Mouse (Mus musculus) MEL (cell line): Measurements from ENCODE around the gene P3h3. TPM values are rescaled to one million over a fixed set of nuclear protein-coding genes. Genes with fewer than 3 reads are reported as not detected.

ENCODE experiments used
- DNase-seq: peaks from one replicate; pipeline ENCODE4 v3.0.0; 2011; ENCODE audit warnings: low read depth, low spot score
- H3K27ac ChIP-seq: 2 replicates; pipeline ENCODE4 v1.5.1; 2012; ENCODE audit warnings: low read depth, mild to moderate bottlenecking, control low read depth, low read length, moderate library complexity; ENCODE audit not compliant: control insufficient read depth
- H3K27me3 ChIP-seq, 2 experiments: fragments of 150-350 bp in 1 of 2; sonication (generic) in 1 of 2; 2 replicates each; pipeline ENCODE4 v1.6.1; 2012; ENCODE audit warnings: low read length in 2 of 2, mild to moderate bottlenecking in 2 of 2, improper control_type of control experiment in 1 of 2, moderate library complexity in 1 of 2; ENCODE audit not compliant: insufficient read depth in 2 of 2, control insufficient read depth in 1 of 2
- H3K36me3 ChIP-seq, 2 experiments: 2 replicates each; pipeline ENCODE4 v1.6.1; 2012 to 2014; ENCODE audit warnings: low read length in 2 of 2, improper control_type of control experiment in 1 of 2, inconsistent platforms in 1 of 2, mild to moderate bottlenecking in 1 of 2; ENCODE audit not compliant: insufficient read depth in 2 of 2, control insufficient read depth in 1 of 2
- H3K4me1 ChIP-seq, 2 experiments: fragments of 150-350 bp in 1 of 2; sonication (generic) in 1 of 2; 2 replicates each; pipeline ENCODE4 v1.6.1; 2012; ENCODE audit warnings: low read length in 2 of 2, improper control_type of control experiment in 1 of 2, mild to moderate bottlenecking in 1 of 2; ENCODE audit not compliant: insufficient read depth in 2 of 2, control insufficient read depth in 1 of 2
- H3K4me3 ChIP-seq, 2 experiments: fragments of 150-350 bp in 1 of 2; sonication (generic) in 1 of 2; 2 replicates each; pipeline ENCODE4 v1.5.1; 2012; ENCODE audit warnings: low read depth in 2 of 2, low read length in 2 of 2, mild to moderate bottlenecking in 2 of 2, moderate library complexity in 2 of 2, control low read depth in 1 of 2, improper control_type of control experiment in 1 of 2; ENCODE audit not compliant: control insufficient read depth in 1 of 2, insufficient read depth in 1 of 2
- H3K79me2 ChIP-seq: 2 replicates; pipeline ENCODE4 v1.6.1; 2012; ENCODE audit warnings: mild to moderate bottlenecking, low read length, moderate library complexity; ENCODE audit not compliant: control insufficient read depth, poor library complexity, insufficient read depth
- H3K9ac ChIP-seq: 2 replicates; pipeline ENCODE4 v1.6.1; 2012; ENCODE audit warnings: low read depth, mild to moderate bottlenecking, control low read depth, low read length, moderate library complexity; ENCODE audit not compliant: control insufficient read depth, poor library complexity, severe bottlenecking
- H3K9me3 ChIP-seq: fragments of 150-350 bp; sonication (generic); replicated peaks from 2 replicates; pipeline ENCODE4 v1.6.1; 2012; ENCODE audit warnings: mild to moderate bottlenecking, low read length, improper control_type of control experiment, moderate library complexity; ENCODE audit not compliant: insufficient read depth
- BHLHE40 ChIP-seq: IDR thresholded peaks from 2 replicates; pipeline ENCODE4 v1.6.1; 2012; ENCODE audit warnings: low read depth, mild to moderate bottlenecking, inconsistent platforms, low read length, improper control_type of control experiment, borderline replicate concordance
- CTCF ChIP-seq, 3 experiments: IDR thresholded peaks in 2 of 3; conservative IDR thresholded peaks in 1 of 3; 2 replicates each; pipeline ENCODE4 v1.5.1; 2011 to 2012; ENCODE audit warnings: low read length in 3 of 3, low read depth in 2 of 3, mild to moderate bottlenecking in 2 of 3, improper control_type of control experiment in 1 of 3, inconsistent platforms in 1 of 3, mixed read lengths in 1 of 3, moderate library complexity in 1 of 3; ENCODE audit not compliant: control insufficient read depth in 1 of 3, insufficient read depth in 1 of 3, poor library complexity in 1 of 3, severe bottlenecking in 1 of 3
- E2F4 ChIP-seq: IDR thresholded peaks from 2 replicates; pipeline ENCODE4 v1.6.1; 2011; ENCODE audit warnings: low read depth, low read length, improper control_type of control experiment, borderline replicate concordance
- EP300 ChIP-seq, 2 experiments: IDR thresholded peaks; 2 replicates each; pipeline ENCODE4 v1.6.1; 2011; ENCODE audit warnings: improper control_type of control experiment in 2 of 2, low read length in 2 of 2, low read depth in 1 of 2, mild to moderate bottlenecking in 1 of 2
- GABPA ChIP-seq: IDR thresholded peaks from 2 replicates; pipeline ENCODE4 v1.6.1; 2012; ENCODE audit warnings: low read depth, mild to moderate bottlenecking, inconsistent platforms, low read length, improper control_type of control experiment, moderate library complexity
- GATA1 ChIP-seq: IDR thresholded peaks from 2 replicates; pipeline ENCODE4 v1.6.1; 2011; ENCODE audit warnings: low read depth, low read length, improper control_type of control experiment
- HCFC1 ChIP-seq: IDR thresholded peaks from 2 replicates; pipeline ENCODE4 v1.6.1; 2012; ENCODE audit warnings: low read depth, mild to moderate bottlenecking, inconsistent platforms, low read length, improper control_type of control experiment, moderate library complexity
- JUND ChIP-seq: IDR thresholded peaks from 2 replicates; pipeline ENCODE4 v1.6.1; 2011; ENCODE audit warnings: low read depth, mild to moderate bottlenecking, improper control_type of control experiment, low read length
- KAT2A ChIP-seq: conservative IDR thresholded peaks from 2 replicates; pipeline ENCODE4 v1.6.1; 2012; ENCODE audit warnings: low read depth, low read length, improper control_type of control experiment, inconsistent platforms
- MAFK ChIP-seq: IDR thresholded peaks from 2 replicates; pipeline ENCODE4 v1.6.1; 2011; ENCODE audit warnings: low read depth, mild to moderate bottlenecking, low read length, improper control_type of control experiment, borderline replicate concordance
- MAX ChIP-seq: IDR thresholded peaks from 2 replicates; pipeline ENCODE4 v1.6.1; 2011; ENCODE audit warnings: low read length, improper control_type of control experiment
- MXI1 ChIP-seq: IDR thresholded peaks from 2 replicates; pipeline ENCODE4 v1.6.1; 2011; ENCODE audit warnings: mild to moderate bottlenecking, low read depth, low read length, improper control_type of control experiment
- NELFE ChIP-seq: IDR thresholded peaks from 2 replicates; pipeline ENCODE4 v1.6.1; 2011; ENCODE audit warnings: low read depth, low read length, improper control_type of control experiment
- NRF1 ChIP-seq: IDR thresholded peaks from 2 replicates; pipeline ENCODE4 v1.6.1; 2014; ENCODE audit warnings: low read depth, mild to moderate bottlenecking, inconsistent platforms, low read length, improper control_type of control experiment, moderate library complexity; ENCODE audit not compliant: poor library complexity, insufficient read depth, severe bottlenecking
- POLR2A ChIP-seq, 2 experiments: IDR thresholded peaks; 2 replicates each; pipeline ENCODE4 v1.6.1; 2011 to 2012; ENCODE audit warnings: low read length in 2 of 2, mild to moderate bottlenecking in 2 of 2, control low read depth in 1 of 2, improper control_type of control experiment in 1 of 2, low read depth in 1 of 2, moderate library complexity in 1 of 2; ENCODE audit not compliant: control insufficient read depth in 1 of 2, insufficient read depth in 1 of 2, poor library complexity in 1 of 2
- POLR2AphosphoS2 ChIP-seq: IDR thresholded peaks from 2 replicates; pipeline ENCODE4 v1.6.1; 2011; ENCODE audit warnings: low read length, improper control_type of control experiment
- RAD21 ChIP-seq: IDR thresholded peaks from 2 replicates; pipeline ENCODE4 v1.6.1; 2011; ENCODE audit warnings: mild to moderate bottlenecking, low read depth, low read length, improper control_type of control experiment
- RCOR1 ChIP-seq: IDR thresholded peaks from 2 replicates; pipeline ENCODE4 v1.6.1; 2012; ENCODE audit warnings: low read depth, mild to moderate bottlenecking, inconsistent platforms, low read length, improper control_type of control experiment
- SIN3A ChIP-seq: IDR thresholded peaks from 2 replicates; pipeline ENCODE4 v1.6.1; 2012; ENCODE audit warnings: low read length, improper control_type of control experiment, inconsistent platforms
- SMC3 ChIP-seq: IDR thresholded peaks from 2 replicates; pipeline ENCODE4 v1.6.1; 2011; ENCODE audit warnings: low read depth, low read length, improper control_type of control experiment
- TBP ChIP-seq: IDR thresholded peaks from 2 replicates; pipeline ENCODE4 v1.8.0; 2011; ENCODE audit warnings: low read depth, low read length, improper control_type of control experiment
- TCF12 ChIP-seq: IDR thresholded peaks from 2 replicates; pipeline ENCODE4 v1.6.1; 2014; ENCODE audit warnings: low read depth, mild to moderate bottlenecking, inconsistent platforms, low read length, improper control_type of control experiment, moderate library complexity
- UBTF ChIP-seq: IDR thresholded peaks from 2 replicates; pipeline ENCODE4 v1.6.1; 2012; ENCODE audit warnings: low read depth, mild to moderate bottlenecking, inconsistent platforms, low read length, improper control_type of control experiment, moderate library complexity, borderline replicate concordance; ENCODE audit not compliant: insufficient read depth
- USF2 ChIP-seq, 2 experiments: IDR thresholded peaks; 2 replicates each; pipeline ENCODE4 v1.6.1; 2011 to 2012; ENCODE audit warnings: improper control_type of control experiment in 2 of 2, low read length in 2 of 2, borderline replicate concordance in 1 of 2, inconsistent platforms in 1 of 2, low read depth in 1 of 2, mild to moderate bottlenecking in 1 of 2; ENCODE audit not compliant: insufficient read depth in 1 of 2
- ZC3H11A ChIP-seq: IDR thresholded peaks from 2 replicates; pipeline ENCODE4 v1.6.1; 2012; ENCODE audit warnings: low read depth, mild to moderate bottlenecking, inconsistent platforms, low read length, improper control_type of control experiment
- ZMIZ1 ChIP-seq: IDR thresholded peaks from 2 replicates; pipeline ENCODE4 v1.6.1; 2012; ENCODE audit warnings: low read depth, mild to moderate bottlenecking, inconsistent platforms, low read length, improper control_type of control experiment, moderate library complexity
- polyA plus RNA-seq, 2 experiments: library from polyadenylated mRNA; stranded (reverse) in 1 of 2; unstranded in 1 of 2; fragments of >175 nt in 1 of 2; fragments of >200 nt in 1 of 2; gene quantifications; 2 replicates each; pipeline versions ENCODE4 v1.2.1 to v1.2.4; 2012; ENCODE audit warnings: low replicate concordance in 2 of 2, low read depth in 1 of 2; ENCODE audit not compliant: insufficient read length in 2 of 2, insufficient read depth in 1 of 2, missing spikeins in 1 of 2
- total RNA-seq: library from RNA; depleted of rRNA; stranded (reverse); fragments of 300-350 nt; gene quantifications from 2 replicates; pipeline ENCODE4 v1.2.3, GENCODE M21; 2012

The P3h3 gene
- total and polyA plus RNA-seq, 3 experiments: 0.23 to 2.1 TPM; not detected in 1

DNA sequence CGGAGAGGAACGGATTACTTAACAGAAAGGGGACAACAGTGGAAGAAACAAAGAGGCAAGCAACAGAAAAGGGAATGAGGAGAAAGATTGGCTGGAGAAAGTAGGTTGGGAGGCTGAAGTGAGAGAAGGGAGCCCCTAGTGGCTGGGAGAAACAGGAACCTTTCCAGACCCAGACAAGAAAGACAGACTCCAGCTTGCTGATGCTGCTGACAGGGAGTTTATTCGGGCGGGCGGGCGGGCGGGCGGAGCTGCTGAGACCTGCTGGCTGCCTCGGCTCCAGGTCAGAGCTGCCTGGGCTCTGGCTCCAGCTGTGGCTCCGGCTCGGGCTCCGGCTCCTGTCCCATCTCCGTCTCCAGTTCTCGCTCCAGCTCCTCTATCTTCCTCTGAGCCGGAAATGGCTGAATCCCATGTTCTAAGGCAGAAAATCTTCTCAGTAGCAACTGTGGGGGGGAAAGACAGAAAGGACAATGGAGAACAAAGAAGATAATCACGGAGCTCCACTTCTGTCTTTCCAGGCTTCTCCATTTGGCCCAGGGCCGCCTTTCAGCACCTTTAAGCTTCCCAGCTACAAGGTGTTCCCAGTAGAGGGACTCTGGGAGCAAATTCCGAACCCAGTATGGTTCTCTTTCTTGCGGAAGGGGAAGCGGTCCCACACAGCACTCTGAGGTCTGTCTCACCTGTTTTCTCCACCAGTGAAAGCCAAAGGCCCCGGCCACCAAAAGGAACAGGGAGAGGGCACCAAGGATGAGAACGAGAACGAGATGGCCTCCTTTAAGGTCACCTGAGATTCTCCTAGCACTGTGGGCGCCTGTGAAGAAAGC lies 46.8 kb upstream of the P3h3 start:
- H3K27ac ChIP-seq: peak overlapping the region; percentile 23
- no peaks in the 10 kb centered on the region; a peak in 1 of 4 replicates for H3K36me3 ChIP-seq
- no peaks in the 10 kb centered on the region for H3K9me3 ChIP-seq
- peak overlapping the region; percentile 76 for H3K9ac ChIP-seq
- peak; percentile 88 for DNase-seq
- H3K79me2 ChIP-seq: peaks cover 2% of the 10 kb centered on the region; the same call in 1 of the 2 replicates
- peaks cover 0 to 5% of the 10 kb centered on the region in 2 experiments; a peak in 3 of 4 replicates for H3K4me1 ChIP-seq
- TF ChIP-seq SIN3A: peak; percentile 30; the same call in 1 of the 2 replicates
- peak; percentile 47; the same call in 1 of the 2 replicates for TF ChIP-seq NELFE
- TF ChIP-seq JUND: no peak
- no peak for TF ChIP-seq ZC3H11A
- no peak for TF ChIP-seq E2F4
- peak; percentile 54 to 70 (median 63); a peak in 5 of 6 replicates for TF ChIP-seq CTCF (IDR thresholded peaks at IDR 0.05 in 2 of 3, conservative IDR thresholded peaks at IDR 0.05 in 1 of 3; ENCODE audit: control insufficient read depth in 1 of 3, insufficient read depth in 1 of 3, low read depth in 2 of 3, low read length in 3 of 3, poor library complexity in 1 of 3, severe bottlenecking in 1 of 3)
- peak; percentile 31 for TF ChIP-seq SMC3
- TF ChIP-seq HCFC1: peak; percentile 29; the same call in 1 of the 2 replicates
- peak overlapping the region; percentile 72 to 74 for H3K4me3 ChIP-seq
- no peaks in the 10 kb centered on the region for H3K27me3 ChIP-seq

DNA sequence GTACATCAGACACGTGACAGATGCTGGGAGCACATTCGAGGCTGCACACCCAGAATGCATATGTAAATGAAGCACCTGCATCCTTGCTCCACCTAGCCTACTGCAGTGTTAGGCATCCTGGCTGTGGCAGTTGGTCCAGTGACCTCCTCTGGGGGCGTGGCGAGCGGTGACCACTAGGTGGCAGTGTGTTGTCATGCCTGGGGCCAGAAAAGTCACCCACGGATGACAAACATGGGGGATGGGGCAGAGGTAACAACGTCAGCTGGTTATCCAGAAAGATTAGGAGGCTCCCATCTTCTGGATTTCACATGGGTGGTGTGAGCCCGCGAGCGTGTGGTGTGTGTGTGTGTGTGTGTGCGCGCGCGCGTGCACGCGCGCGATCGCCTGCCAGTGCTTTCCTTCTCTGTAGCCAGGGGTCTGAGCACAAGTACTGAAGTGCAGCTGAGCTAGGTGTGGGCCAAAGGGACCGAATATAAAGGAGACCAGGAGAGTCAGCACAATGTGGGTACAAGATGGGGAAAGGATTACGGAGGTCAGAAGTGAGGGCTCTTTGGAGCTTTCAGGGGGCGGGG lies 46.1 kb upstream of the P3h3 start:
- Histone ChIP-seq H3K27ac (peak overlapping the region; percentile 23), H3K9me3 (no peaks in the 10 kb centered on the region), H3K79me2 (peaks cover 2% of the 10 kb centered on the region; the same call in 1 of the 2 replicates), H3K4me3 (peak overlapping the region; percentile 72 to 74), H3K27me3 (no peaks in the 10 kb centered on the region), H3K4me1 (peaks cover 0 to 5% of the 10 kb centered on the region in 2 experiments; a peak in 3 of 4 replicates), H3K9ac (peak overlapping the region; percentile 76), H3K36me3 (no peaks in the 10 kb centered on the region; a peak in 1 of 4 replicates)
- DNase-seq: peak; percentile 91
- peak; percentile 89 for TF ChIP-seq RAD21
- no peak for TF ChIP-seq JUND
- TF ChIP-seq MXI1: peak; percentile 69
- peak; percentile 54; the same call in 1 of the 2 replicates for TF ChIP-seq MAX
- TF ChIP-seq CTCF (IDR thresholded peaks at IDR 0.05 in 2 of 3, conservative IDR thresholded peaks at IDR 0.05 in 1 of 3; ENCODE audit: control insufficient read depth in 1 of 3, insufficient read depth in 1 of 3, low read depth in 2 of 3, low read length in 3 of 3, poor library complexity in 1 of 3, severe bottlenecking in 1 of 3): peak; percentile 92 to 99 (median 97)
- TF ChIP-seq USF2 (IDR thresholded peaks at IDR 0.05; ENCODE audit: borderline replicate concordance in 1 of 2, insufficient read depth in 1 of 2, low read depth in 1 of 2, low read length in 2 of 2): no peak
- TF ChIP-seq RCOR1: peak; percentile 61
- TF ChIP-seq NRF1: no peak
- no peak for TF ChIP-seq UBTF
- TF ChIP-seq KAT2A: no peak; the same call in 1 of the 2 replicates
- TF ChIP-seq MAFK: no peak
- TF ChIP-seq NELFE: no peak
- TF ChIP-seq EP300 (IDR thresholded peaks at IDR 0.05; ENCODE audit: low read depth in 1 of 2, low read length in 2 of 2): peak in 1 of 2 experiments; percentile 51; a peak in 1 of 4 replicates
- no peak; the same call in 1 of the 2 replicates for TF ChIP-seq GATA1
- TF ChIP-seq E2F4: no peak
- TF ChIP-seq TCF12: peak; percentile 33; the same call in 1 of the 2 replicates
- no peak for TF ChIP-seq ZMIZ1
- TF ChIP-seq POLR2A (IDR thresholded peaks at IDR 0.05; ENCODE audit: control insufficient read depth in 1 of 2, insufficient read depth in 1 of 2, low read depth in 1 of 2, low read length in 2 of 2, poor library complexity in 1 of 2): no peak
- no peak for TF ChIP-seq TBP
- no peak for TF ChIP-seq GABPA
- TF ChIP-seq SIN3A: peak; percentile 83
- TF ChIP-seq BHLHE40: peak; percentile 69
- TF ChIP-seq HCFC1: peak; percentile 67
- TF ChIP-seq POLR2AphosphoS2: no peak
